Mouse (Mus musculus): ENCODE results near the gene Ccdc7a.
"Not testable (repeated sequence)": the region's sequence is repeated elsewhere in the genome, so short reads cannot be mapped to it uniquely, and the experiment has no call there.

The Ccdc7a gene

DNA sequence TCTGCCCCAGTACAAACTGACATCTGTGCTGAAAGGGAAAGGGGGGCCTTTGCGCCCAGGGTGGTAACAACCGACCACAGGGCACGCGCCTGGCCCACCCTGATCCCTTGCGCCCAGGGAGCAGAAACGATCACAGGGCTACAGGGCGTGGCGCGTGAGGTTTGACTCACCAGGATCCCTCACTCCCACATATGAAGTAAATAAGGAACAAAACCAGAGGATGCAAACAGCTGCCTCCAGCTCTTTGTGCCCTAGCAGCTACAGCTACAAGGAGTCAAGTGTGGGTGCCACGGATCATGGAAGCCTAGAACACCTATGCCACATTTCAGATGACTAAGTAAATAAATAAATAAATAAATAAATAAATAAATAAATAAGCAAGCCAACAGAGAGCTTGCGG is at the start of gene Ccdc7a:
Ccdc7a (minus strand) TSS at position 101 of the 400 bp plus-strand sequence.
- not testable (repeated sequence) for DNase-seq (ENCODE audit: extremely low read depth, low read depth, low spot score)

DNA sequence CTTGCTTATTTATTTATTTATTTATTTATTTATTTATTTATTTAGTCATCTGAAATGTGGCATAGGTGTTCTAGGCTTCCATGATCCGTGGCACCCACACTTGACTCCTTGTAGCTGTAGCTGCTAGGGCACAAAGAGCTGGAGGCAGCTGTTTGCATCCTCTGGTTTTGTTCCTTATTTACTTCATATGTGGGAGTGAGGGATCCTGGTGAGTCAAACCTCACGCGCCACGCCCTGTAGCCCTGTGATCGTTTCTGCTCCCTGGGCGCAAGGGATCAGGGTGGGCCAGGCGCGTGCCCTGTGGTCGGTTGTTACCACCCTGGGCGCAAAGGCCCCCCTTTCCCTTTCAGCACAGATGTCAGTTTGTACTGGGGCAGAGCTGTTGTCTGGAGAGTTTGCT is 1.5 kb upstream of the Ccdc7a start, which contains the start of gene Ccdc7b:
Ccdc7b (plus strand) TSS at position 301 of the 400 bp plus-strand sequence.
- not testable (repeated sequence) for DNase-seq (ENCODE audit: extremely low read depth, low read depth, low spot score)

DNA sequence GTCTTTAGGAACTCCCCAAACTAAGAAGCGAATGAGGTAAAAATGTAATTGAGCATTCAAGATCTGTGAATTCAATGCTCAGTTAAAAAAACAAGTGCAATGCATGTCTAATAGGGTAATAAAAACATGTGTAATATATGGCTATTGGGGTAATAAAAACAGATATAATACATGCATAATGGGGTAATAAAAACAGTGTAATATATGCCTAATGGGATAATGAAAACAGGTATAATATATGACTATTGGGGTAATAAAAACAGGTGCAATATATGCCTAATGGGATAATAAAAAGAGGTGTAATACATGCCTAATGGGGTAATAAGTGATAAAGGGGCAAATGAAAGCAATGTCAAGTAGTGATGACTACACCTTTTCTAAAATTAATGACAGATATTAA is 73.9 kb downstream of the Ccdc7a start:
- no peak for DNase-seq (ENCODE audit: extremely low read depth, low read depth, low spot score)

DNA sequence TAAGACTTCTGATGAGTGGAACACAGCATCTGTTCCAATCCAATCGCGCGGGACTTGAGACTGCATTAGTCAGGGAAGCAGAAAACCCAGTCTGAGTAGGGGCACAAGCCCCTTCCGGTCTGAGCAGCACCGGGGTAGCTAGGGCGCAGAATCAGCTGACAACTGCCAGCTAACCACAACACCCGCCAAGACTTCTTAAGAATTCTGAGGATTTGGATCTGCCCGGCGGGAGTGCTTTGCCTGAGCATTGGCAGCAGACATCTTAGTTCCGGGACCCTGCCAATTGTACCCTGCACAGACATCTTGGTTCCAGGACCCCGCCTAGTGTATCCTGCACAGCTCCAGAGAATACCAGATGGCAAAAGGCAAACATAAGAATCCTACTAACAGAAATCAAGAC is 116.4 kb downstream of the Ccdc7a start:
- not testable (repeated sequence) for DNase-seq (ENCODE audit: extremely low read depth, low read depth, low spot score)

DNA sequence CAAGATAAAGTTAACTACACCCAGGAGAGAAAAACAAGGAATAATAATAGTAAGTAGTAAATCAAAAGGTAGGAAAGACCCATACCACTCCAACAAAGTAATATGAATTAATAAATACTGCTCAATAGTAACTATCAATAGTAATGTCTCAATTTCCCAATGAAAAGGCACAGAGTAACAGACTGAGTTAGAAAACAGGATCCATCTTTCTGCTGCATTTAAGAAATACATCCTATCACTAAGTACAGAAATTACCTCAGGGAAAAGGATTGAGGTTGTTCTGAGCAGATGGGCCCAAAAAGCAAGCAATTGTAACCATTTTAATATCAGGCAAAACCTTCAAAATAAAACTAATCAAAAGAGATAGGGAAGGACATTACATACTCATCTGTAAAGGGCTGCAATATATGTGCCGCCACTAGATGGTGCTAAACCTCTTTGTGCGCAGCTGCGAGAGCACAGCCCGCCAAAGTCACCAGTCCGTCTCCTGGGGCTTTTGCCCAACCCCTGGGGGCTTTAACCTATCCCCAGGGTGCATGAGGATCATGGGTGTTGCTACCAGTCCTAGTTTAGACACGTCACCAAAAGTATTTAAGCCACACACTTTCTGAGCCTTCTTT is 124.2 kb downstream of the Ccdc7a start:
- not testable (repeated sequence) for DNase-seq (ENCODE audit: extremely low read depth, low read depth, low spot score)

DNA sequence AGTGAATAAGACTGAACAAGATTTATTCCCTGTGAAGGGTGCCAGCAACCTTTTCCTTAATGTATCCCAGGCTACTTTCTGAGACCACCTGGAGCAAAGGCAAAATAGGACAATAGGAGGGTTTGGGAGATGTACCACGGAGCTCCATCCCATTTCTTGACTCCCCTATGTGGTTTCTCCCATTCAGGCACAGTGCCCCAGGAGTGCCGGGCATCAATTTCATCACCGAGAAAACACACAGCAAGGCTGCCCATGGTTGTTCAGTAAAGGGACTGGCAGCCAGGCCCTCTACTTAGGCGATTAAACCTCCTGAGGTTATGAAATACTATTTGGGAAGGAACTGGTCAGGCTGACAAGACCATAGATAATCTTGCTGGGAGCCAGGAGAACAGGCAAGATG is 131.9 kb downstream of the Ccdc7a start:
- no peak for DNase-seq (ENCODE audit: extremely low read depth, low read depth, low spot score)

DNA sequence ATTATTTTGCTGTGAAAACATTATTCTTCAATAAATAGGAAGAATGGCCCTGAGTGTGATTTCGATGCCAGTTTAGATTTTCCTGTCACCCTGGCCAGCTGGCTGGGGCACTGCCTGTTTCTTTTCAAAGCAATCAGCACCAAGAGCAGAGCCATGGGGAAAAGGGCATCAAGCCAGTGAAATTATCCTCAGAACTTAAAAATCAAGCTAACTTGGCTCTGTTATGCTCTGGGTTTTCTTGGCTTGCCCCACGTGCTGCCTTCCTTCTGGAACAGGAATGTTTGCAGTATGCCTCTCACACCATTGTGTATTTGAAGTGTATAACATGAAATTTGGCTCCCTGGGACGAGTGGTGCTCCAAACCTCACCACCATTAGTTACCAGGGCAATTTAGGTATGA is 182.6 kb downstream of the Ccdc7a start:
- DNase-seq (ENCODE audit: extremely low read depth, low read depth, low spot score): no peak

DNA sequence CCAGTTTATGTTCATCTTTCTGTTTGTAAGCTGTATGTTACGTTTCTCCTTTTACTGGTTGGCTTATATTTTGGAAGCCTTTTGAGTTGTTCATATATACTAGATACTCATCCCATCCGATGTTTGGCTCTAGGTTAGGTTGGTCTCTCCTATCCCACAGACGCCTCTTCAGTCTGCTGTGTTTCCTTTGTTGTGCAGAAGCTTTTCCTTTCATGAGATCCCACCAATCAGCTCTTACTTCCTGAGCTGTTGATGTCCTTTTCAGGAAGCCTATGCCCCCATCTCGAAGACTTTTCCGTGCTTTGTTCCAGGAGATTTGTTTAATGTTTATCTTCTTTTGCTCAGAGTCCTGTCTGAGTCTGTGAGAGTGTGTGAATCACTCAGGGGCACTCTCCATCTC is 221.6 kb downstream of the Ccdc7a start:
- no peak for DNase-seq (ENCODE audit: extremely low read depth, low read depth, low spot score)

- DNase-seq (ENCODE audit: extremely low read depth, low read depth, low spot score): no peak
Measured at GRCm38 (mm10) chr8:128812521-128812920, 252.8 kb downstream of the Ccdc7a start.

- DNase-seq (ENCODE audit: extremely low read depth, low read depth, low spot score): no peak
Measured at GRCm38 (mm10) chr8:128798594-128798993, 266.7 kb downstream of the Ccdc7a start, which contains the start of gene Gm3952. Gm3952 (minus strand) TSS chr8:128798694.

GRCm38 (mm10) chr8:128735692-128736091 is 329.6 kb downstream of the Ccdc7a start:
- no peak for DNase-seq (ENCODE audit: extremely low read depth, low read depth, low spot score)

GRCm38 (mm10) chr8:128734118-128734517 is 331.2 kb downstream of the Ccdc7a start:
- no peak for DNase-seq (ENCODE audit: extremely low read depth, low read depth, low spot score)

GRCm38 (mm10) chr8:128732254-128732653 is 333.1 kb downstream of the Ccdc7a start:
- DNase-seq (ENCODE audit: extremely low read depth, low read depth, low spot score): no peak

GRCm38 (mm10) chr8:128727213-128727612 is 338.1 kb downstream of the Ccdc7a start:
- DNase-seq (ENCODE audit: extremely low read depth, low read depth, low spot score): no peak

DNA sequence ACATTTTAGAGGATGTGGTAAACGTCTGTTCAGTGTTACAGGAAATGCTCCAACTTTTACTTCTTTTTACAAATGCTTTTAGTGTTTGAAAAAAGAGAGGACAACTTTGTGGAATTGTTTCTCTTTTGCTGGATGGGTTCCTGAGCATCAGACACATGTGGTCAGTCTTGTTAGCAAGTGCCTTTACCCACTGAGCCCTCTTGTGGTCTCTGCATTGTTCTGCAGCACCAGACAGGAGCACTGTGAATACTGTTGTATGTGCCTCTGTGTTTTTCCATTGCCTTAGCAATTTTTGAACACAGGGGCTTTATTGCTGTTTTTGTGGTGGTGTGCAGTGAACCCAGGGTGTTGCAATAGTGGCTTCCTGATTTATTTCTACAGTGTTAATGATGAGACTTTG is 340.5 kb downstream of the Ccdc7a start:
- DNase-seq (ENCODE audit: extremely low read depth, low read depth, low spot score): no peak

- no peak for DNase-seq (ENCODE audit: extremely low read depth, low read depth, low spot score)
Measured at GRCm38 (mm10) chr8:128716184-128716583, 349.1 kb downstream of the Ccdc7a start.

DNA sequence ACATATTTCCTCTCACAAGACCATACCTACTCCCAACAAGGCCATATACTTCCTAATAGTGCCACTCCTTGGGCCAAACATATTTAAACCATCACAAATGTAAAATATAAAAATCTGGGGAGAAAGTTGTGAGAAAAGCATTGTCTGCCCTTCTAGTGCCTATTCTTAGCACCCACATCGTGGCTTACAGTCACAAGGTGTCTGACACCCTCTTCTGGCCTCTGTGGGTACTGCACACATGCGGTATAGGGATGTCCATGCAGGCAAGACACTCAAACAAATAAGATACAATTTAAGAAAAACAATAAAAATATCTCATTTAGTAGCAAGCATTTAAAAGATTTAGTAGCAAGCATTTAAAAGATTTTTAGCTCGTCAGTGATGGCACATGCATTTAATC is 356.1 kb downstream of the Ccdc7a start:
- DNase-seq (ENCODE audit: extremely low read depth, low read depth, low spot score): no peak

DNA sequence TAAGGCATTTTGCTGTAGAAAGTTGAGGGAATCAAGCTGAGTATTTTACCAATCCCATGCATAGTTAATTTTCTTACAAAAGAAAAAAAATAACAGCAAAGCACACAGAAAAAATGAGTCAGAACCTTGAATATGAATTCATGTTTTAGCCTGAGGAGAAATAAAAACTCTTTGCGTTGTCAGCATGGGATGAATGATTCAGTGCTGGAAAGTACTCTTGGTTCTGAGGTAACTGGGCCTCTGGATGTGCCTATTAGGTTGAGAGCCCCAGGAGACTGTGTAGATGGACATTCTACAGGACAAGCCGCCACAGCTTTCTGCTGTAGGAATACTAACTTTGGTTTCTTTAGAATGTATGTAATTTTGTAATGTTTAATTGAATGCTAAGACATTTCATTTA is 360.5 kb downstream of the Ccdc7a start:
- DNase-seq (ENCODE audit: extremely low read depth, low read depth, low spot score): no peak

DNA sequence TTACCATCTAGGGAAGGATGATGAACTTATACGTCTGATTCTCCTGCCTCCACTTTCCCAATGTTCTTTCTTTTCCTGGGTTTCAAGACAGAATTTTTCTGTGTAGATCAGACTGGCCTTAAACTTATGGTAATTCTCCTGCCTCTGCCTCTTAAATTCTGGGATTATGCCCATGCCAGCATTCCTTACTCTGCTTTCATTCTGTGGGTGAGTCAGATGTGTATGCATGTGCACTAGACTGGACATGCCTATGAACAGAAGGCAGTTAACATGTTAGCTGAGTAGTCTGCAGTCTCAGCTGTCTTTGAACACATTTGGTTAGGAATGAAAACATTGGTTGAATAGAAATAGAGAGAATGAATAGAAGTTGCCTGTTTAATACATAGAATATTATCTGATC is 360.9 kb downstream of the Ccdc7a start:
- DNase-seq (ENCODE audit: extremely low read depth, low read depth, low spot score): no peak

GRCm38 (mm10) chr8:128697945-128698344 is 367.4 kb downstream of the Ccdc7a start:
- no peak for DNase-seq (ENCODE audit: extremely low read depth, low read depth, low spot score)

- no peak for DNase-seq (ENCODE audit: extremely low read depth, low read depth, low spot score)
Measured at GRCm38 (mm10) chr8:128696701-128697397, 368.5 kb downstream of the Ccdc7a start.

DNA sequence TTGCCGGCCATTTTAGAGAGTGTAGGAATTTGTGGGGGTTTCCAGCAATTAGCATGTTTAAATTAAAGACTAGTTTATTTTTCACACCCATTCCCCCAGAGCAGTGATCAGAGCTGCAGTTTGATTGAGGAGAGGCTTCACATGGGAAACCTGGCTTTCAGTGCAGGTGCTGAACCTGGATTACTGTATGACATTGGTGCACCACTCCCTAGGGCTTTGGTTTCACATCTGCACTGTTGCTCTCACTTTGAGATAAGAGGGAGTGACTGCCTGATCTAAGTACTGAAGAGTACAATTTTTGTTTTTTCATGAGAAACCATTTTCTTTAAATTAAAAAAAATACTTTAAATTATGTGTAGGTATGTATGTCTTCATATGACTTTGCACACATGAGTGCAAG is 375.3 kb downstream of the Ccdc7a start:
- no peak for DNase-seq (ENCODE audit: extremely low read depth, low read depth, low spot score)

DNA sequence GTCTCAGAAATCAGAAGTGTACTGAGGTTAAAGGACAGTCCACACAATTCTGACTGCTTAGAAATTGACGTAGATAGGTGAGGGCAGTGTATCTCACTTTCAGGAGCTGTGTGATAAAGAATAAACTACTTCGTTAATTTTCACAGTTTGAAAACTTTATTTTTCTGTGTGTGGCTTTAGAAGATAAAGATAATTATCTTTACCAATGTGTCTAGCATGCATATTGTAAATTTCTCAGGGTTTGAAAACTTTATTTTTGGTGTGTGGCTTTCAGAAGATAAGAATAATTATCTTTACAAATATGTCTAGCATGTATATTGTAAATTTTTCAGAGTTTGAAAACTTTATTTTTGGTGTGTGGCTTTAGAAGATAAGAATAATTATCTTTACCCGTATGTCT is 376.6 kb downstream of the Ccdc7a start:
- no peak for DNase-seq (ENCODE audit: extremely low read depth, low read depth, low spot score)
